Mouse (Mus musculus): ENCODE results near the gene Nfil3.

DNA sequence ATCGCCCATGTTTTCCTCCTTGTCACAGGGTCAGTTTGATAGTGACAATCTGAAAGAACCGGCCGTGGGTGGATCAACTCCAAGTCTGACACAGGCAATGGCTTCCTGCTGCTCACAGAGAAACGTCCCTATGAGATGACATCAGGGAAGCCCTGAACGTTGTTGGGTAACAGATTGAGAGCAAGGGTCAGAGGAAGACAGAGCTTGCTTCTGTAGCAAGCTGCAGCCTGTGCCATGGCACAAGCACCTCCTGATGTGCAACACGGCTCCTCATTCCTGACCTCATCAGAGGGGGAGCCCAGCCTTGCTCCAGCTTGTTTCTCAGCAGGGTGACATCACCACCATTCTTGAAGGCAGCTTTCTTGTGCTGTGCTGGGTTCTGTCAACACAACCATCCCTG is 37.1 kb upstream of the Nfil3 start:
- no peak for TF ChIP-seq CTCF (IDR thresholded peaks at IDR 0.05; ENCODE audit: borderline replicate concordance, insufficient read depth, low read depth, low read length)
- TF ChIP-seq POLR2A (IDR thresholded peaks at IDR 0.05; ENCODE audit: borderline replicate concordance, insufficient read depth, low read length) = no peak

All from cerebellum, adult 2 months (tissue).